In the genomic region with DNA sequence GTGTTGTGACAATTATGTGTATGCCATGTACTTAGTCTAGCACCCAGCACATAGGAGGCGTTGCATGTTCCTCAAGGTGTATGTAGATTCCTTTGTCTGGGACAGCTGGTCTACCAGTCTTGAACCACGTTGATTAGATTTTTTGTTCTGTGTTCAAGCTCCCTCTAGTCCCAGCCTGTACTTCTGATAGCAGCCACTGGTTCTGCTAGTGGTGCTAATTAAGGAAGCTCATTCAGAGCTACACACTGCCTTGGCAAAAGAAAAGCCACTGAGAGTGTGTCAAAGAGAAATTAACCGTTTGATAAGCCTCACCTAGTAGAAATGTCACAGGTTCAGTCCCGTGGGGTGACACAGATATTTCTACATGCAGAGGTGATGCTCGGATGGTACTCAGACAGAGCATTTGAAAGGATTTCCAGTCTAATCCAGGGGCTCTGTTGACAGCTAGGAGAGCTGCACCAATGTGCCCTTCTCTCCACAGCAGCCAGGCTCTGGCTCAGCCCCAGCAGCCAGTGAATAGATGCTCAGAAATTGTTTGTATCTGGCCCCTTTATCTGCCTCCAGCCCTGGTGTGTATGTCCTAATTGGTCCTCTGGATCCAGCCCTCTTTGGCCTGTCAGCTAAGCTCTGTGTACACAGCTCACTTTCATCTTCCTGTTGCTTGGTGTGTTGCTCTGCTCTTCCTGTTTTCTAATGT, we compare ENCODE assay signal across 9 mouse cellular contexts.
DNase-seq lines count a peak whose midpoint lies in the region; ATAC-seq lines count a peak whose summit lies in the region.
"Had no signal": no experiment of that assay in that cellular context is flagged by ENCODE, and none has a peak within 500 bp of the region (broad histone marks: within the 10 kb centered on the region; RNA-seq: fewer than 3 reads in every experiment).

No protein-coding gene starts in this region.

- H3K4me3 ChIP-seq in kidney, embryonic 14.5 days (ENCODE audit: low read length), result no peak overlapping the region

- H3K9ac ChIP-seq in kidney, embryonic 14.5 days (ENCODE audit: low read depth, low read length), result no peak overlapping the region

- WGBS in kidney, embryonic 14.5 days, result 85% methylated on average over 5 of the region's 5 CpGs

- peak; percentile 9 to 12 for DNase-seq in cerebellum, postnatal 14 days
- DNase-seq in cerebellum, adult 9-11 months, result no peak
- DNase-seq in frontal cortex, adult 2 months (ENCODE audit: extremely low spot score in 1 of 2, low spot score in 1 of 2), result peak; percentile 26 to 61
- peak; percentile 12 to 44 for DNase-seq in left cerebral cortex, adult 18-20 months (ENCODE audit: low spot score in 2 of 2)
- peak; percentile 26 to 55 for DNase-seq in right cerebral cortex, adult 2 months (ENCODE audit: low spot score in 2 of 2)
- no peak for DNase-seq in ovary, postnatal 14 days (ENCODE audit: low spot score)
- no peak for DNase-seq in spleen, postnatal 14 days (ENCODE audit: low spot score in 2 of 2)
- DNase-seq: liver had no signal

- no peaks in the 10 kb centered on the region for H3K9me3 ChIP-seq in kidney, embryonic 14.5 days (ENCODE audit: control insufficient read depth, low read length)

- H3K4me1 ChIP-seq in kidney, embryonic 14.5 days (ENCODE audit: control insufficient read depth, insufficient read depth, low read length), result no peaks in the 10 kb centered on the region

- H3K36me3 ChIP-seq in kidney, embryonic 14.5 days (ENCODE audit: control insufficient read depth, insufficient read depth, low read length), result no peaks in the 10 kb centered on the region

- H3K27ac ChIP-seq in kidney, embryonic 14.5 days (ENCODE audit: low read depth, low read length), result no peak overlapping the region

- ATAC-seq in kidney, embryonic 14.5 days (ENCODE audit: low FRiP score, low TSS enrichment), result no peak

- no peak overlapping the region for H3K4me2 ChIP-seq in kidney, embryonic 14.5 days (replicated peaks; ENCODE audit: low read depth, low read length)

- H3K27me3 ChIP-seq in kidney, embryonic 14.5 days (ENCODE audit: control insufficient read depth, insufficient read depth, low read length), result no peaks in the 10 kb centered on the region

Comparison
In these comparisons a context has a peak if more than half of its experiments do, and no peak if none do; other contexts are left out.
1. DNase-seq: peak in cerebellum, postnatal 14 days (2 of 2), frontal cortex, adult 2 months (2 of 2), left cerebral cortex, adult 18-20 months (2 of 2) and right cerebral cortex, adult 2 months (2 of 2); none in cerebellum, adult 9-11 months (single experiment), ovary, postnatal 14 days (single experiment) and spleen, postnatal 14 days (0 of 2).